Mouse (Mus musculus) embryonic fibroblast, embryonic 13.5 days (primary cell): ENCODE measurements around the gene Zrsr1. TPM values are rescaled to one million over a fixed set of nuclear protein-coding genes. Genes with fewer than 3 reads are reported as not detected.

Experiments
- H3K27ac ChIP-seq: 2 replicates; pipeline ENCODE4 v1.5.1; 2012; ENCODE audit warnings: low read length, control low read depth, inconsistent platforms; ENCODE audit not compliant: insufficient read depth
- H3K4me1 ChIP-seq: 2 replicates; pipeline ENCODE4 v1.6.1; 2011; ENCODE audit warnings: low read length; ENCODE audit not compliant: control insufficient read depth, insufficient read depth
- H3K4me3 ChIP-seq: 2 replicates; pipeline ENCODE4 v1.5.1; 2011; ENCODE audit warnings: mild to moderate bottlenecking, control low read depth, low read length; ENCODE audit not compliant: insufficient read depth
- CTCF ChIP-seq: IDR thresholded peaks from 2 replicates; pipeline ENCODE4 v1.5.1; 2011; ENCODE audit warnings: mild to moderate bottlenecking, control low read depth, low read length, moderate library complexity, borderline replicate concordance; ENCODE audit not compliant: insufficient read depth
- POLR2A ChIP-seq: IDR thresholded peaks from 2 replicates; pipeline ENCODE4 v1.6.1; 2011; ENCODE audit warnings: low read depth, mild to moderate bottlenecking, control low read depth, low read length, moderate library complexity
- polyA plus RNA-seq: library from polyadenylated mRNA; stranded (reverse); fragments of >200 nt; gene quantifications from 2 replicates; pipeline ENCODE4 v1.2.4, GENCODE M21; 2011; ENCODE audit warnings: low read depth; ENCODE audit not compliant: missing spikeins, insufficient read length

Zrsr1 gene
- polyA plus RNA-seq, 1 experiment, result 12.6 TPM

DNA sequence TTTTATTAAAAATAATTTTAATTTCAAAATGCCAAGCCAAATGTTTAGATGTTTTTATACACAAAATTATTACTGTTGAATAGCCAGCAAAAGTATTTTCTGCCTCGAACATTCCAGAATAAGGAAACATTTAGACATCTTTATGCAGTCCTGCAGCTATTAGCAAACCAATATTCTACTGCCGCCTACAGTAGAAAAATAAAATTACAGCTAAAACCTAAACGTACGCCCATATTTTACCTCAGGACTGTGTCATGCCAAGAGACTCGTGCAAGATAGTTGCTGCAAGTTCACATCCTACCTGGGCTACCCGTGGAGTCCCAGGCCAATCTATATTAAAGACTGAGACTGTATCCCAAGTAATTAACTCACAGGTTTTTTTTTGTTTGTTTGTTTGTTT, 2.3 kb upstream of the Zrsr1 start:
- TF ChIP-seq CTCF, result no peak
- no peak for TF ChIP-seq POLR2A
- Histone ChIP-seq H3K4me3 (no peak overlapping the region), H3K4me1 (peaks cover 2% of the 10 kb centered on the region), H3K27ac (no peak overlapping the region)

DNA sequence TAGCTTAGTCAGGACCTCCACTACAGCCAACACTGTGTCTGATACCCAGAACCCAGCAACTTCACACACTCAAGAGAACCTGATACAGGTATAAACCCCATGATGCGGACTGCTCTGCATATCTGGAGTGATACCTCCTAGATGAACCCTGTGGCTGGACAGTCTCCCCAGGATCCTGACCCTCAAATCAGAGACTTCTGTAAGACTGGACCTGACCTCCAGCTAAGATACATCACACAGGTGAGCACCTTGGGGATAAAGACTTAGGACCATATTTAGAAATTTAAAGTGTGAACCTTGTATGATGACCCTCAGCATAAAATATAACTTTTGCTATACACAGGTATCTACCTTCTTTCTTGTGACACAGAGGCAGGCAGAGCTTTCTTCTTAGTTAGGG, 1.3 kb upstream of the Zrsr1 start:
- H3K4me1 ChIP-seq, result no peaks in the 10 kb centered on the region
- TF ChIP-seq CTCF (no peak), POLR2A (no peak)

DNA sequence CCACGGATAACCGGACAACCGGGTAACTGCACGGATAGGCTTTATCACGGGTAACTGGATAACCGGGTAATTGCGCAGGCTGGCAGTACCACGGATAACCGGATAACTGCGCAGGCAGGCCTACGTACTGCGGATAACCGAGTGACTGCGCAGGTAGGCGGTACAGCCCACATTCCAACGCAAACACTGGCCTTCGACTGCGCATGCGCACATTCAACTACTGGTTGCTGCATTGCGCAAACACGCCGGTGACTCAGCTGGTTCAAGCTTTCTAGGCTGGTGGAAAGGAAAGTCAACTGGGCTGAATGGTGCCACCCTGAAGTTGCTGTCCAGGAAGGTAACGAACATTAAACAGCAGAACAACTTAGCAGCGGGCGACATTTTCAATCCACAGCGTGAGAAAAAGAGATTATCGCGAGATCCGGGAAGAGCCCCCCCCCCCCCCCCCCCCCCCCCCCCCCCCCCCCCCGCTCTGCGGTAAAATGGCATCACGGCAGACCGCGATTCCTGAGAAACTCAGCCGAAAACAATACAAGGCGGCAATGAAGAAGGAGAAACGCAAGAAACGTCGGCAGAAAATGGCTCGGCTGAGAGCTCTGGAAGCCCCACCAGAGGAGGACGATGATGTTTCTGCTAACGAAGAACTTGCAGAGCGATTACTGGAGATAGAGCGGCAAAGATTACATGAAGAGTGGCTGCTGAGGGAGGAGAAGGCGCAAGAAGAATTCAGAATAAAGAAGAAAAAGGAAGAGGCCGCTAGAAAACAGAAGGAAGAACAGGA, 1.1 kb downstream of the Zrsr1 start:
- peak; percentile 54 for TF ChIP-seq POLR2A
- TF ChIP-seq CTCF, result no peak
- Histone ChIP-seq H3K4me1 (no peaks in the 10 kb centered on the region), H3K27ac (peak overlapping the region; percentile 53), H3K4me3 (peak overlapping the region; percentile 57)

More for the DNA sequence above, 1.3 kb upstream of the Zrsr1 start:
- H3K27ac ChIP-seq, result no peak overlapping the region
- no peak overlapping the region for H3K4me3 ChIP-seq

DNA sequence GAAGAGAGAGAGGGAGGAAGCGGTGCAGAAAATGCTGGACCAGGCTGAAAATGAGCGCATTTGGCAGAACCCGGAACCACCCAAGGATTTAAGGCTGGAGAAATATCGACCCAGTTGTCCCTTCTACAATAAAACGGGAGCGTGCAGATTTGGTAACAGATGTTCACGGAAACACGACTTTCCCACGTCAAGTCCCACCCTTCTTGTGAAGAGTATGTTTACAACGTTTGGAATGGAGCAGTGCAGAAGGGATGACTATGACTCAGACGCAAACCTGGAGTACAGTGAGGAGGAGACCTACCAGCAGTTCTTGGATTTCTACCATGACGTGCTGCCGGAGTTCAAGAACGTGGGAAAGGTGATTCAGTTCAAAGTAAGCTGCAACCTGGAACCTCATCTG, 1.8 kb downstream of the Zrsr1 start:
- Histone ChIP-seq H3K27ac (peak overlapping the region; percentile 34; the same call in 1 of the 2 replicates), H3K4me1 (no peaks in the 10 kb centered on the region), H3K4me3 (peak overlapping the region; percentile 57)
- TF ChIP-seq POLR2A (peak; percentile 28; the same call in 1 of the 2 replicates), CTCF (no peak)

DNA sequence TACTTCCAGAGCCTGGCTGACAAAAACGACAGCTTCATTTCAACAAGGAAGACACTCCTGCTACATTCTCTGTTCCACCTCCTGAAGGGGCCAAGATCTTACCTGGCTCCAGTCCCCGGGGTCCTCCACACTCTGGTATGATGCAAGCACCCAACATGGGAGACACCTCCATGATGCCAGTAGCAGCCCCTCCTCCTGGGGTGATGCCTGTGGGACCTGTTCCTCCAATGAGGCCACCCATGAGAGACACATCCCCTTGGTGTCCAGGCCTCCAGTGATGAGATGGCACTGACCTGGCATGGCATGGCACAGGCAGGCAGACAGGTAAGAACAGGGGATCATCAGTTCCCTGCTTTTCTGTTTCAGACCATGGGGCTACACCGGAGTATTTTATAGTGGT, 6.4 kb downstream of the Zrsr1 start:
- Histone ChIP-seq H3K4me3 (no peak overlapping the region), H3K4me1 (peaks cover 2% of the 10 kb centered on the region; the same call in 1 of the 2 replicates), H3K27ac (no peak overlapping the region)
- TF ChIP-seq POLR2A (no peak), CTCF (no peak)

DNA sequence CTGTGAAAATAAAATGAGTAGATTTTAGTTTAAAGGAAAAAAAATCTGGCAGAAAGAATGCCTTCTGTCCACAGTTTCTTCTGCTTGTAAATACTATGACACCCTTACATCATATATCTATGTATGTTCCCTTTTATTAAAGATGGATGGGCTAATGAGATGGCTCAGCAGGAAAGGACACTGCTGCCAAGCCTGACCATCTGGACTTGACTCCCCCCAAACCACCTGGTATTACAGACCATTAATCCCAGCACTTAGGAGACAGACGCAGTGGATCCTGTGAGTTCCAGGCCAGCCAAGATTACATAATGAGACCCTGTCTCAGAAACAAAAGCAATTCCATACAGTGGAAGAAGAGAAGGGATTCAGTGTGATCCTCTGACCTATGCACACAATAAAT, 6.9 kb downstream of the Zrsr1 start:
- TF ChIP-seq CTCF (no peak), POLR2A (no peak)
- no peak overlapping the region for H3K4me3 ChIP-seq
- H3K27ac ChIP-seq, result no peak overlapping the region
- H3K4me1 ChIP-seq, result peaks cover 2% of the 10 kb centered on the region; the same call in 1 of the 2 replicates

DNA sequence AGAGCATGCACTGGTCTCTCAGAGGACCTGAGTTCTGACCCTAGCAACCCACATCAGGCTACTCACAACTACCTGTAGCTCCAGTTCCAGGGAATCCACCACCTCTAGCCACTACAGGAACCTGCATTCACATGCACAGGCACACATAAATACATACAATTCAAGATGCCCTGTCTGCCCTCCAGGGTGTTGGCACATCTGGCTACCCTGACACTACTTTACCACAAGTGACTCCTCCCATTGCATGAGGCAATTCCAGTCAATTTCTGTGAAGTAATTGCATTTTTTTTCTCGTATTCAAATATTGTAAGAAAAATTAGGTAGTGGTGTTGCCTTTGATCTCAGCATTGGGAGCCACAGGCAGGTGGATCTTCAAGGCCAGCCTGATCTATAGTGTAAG, 7.4 kb downstream of the Zrsr1 start:
- Histone ChIP-seq H3K27ac (no peak overlapping the region), H3K4me1 (peaks cover 2% of the 10 kb centered on the region; the same call in 1 of the 2 replicates), H3K4me3 (no peak overlapping the region)
- TF ChIP-seq POLR2A, result no peak
- TF ChIP-seq CTCF, result no peak

DNA sequence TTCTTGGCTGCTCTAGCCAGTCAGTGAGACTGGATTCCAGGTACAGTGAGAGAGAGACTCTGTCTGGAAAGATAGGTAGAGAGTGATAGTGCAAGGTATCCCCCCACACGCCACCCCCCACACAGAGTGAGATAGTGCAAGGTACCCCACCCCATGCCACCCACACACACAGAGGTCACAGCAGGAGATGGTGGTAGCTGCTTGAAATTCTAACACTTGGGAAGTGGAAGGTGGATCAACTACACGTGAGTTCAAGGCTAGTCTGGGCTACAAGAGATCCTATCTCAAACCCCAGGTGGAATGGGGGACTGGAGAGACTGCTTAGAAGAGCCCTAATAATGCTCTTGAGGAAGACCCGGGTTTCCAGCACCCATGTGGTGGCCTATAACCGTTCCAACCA, 9.2 kb downstream of the Zrsr1 start:
- H3K4me1 ChIP-seq, result peaks cover 2% of the 10 kb centered on the region; the same call in 1 of the 2 replicates
- H3K27ac ChIP-seq, result no peak overlapping the region
- H3K4me3 ChIP-seq, result peak overlapping the region; percentile 86

DNA sequence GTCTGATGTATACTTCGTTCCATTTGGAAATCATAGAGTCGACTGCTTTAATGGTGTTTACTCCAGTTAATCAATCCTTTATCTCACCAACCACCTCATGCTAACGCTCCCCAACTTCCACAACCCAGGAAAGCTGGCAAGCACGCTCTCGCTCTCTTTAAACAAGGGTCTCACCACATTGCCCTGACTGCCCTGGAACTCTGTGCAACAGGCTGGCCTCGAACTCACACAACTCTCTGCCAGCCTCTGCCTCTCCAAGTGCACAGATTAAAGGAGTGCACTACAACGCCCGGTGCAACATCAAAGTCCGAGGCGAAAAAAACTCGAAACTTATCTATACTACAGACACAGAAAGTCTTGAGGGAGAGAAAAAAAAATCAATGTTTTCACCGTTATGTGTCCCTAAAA, 9.7 kb downstream of the Zrsr1 start:
- H3K27ac ChIP-seq, result peak overlapping the region; percentile 83
- H3K4me3 ChIP-seq, result peak overlapping the region; percentile 86
- H3K4me1 ChIP-seq, result peaks cover 2% of the 10 kb centered on the region; the same call in 1 of the 2 replicates
- TF ChIP-seq CTCF, result no peak
- no peak for TF ChIP-seq POLR2A

More for the DNA sequence above, 9.2 kb downstream of the Zrsr1 start:
- TF ChIP-seq POLR2A (no peak), CTCF (no peak)
